Mouse (Mus musculus) neural tube, embryonic 14.5 days (tissue): ENCODE measurements around the gene Sept8. TPM values are rescaled to one million over a fixed set of nuclear protein-coding genes. Genes with fewer than 3 reads are reported as not detected.

Experiments used
- ATAC-seq: fragments of 200-750 bp; cut with Nextera tagmentation; 2 replicates; pipeline ENCODE4 v1.8.0; 2017; ENCODE audit warnings: low read depth, mild to moderate bottlenecking, moderate TSS enrichment, moderate library complexity
- H3K27ac ChIP-seq: fragments of 300-500 bp; sonication (generic); 2 replicates; pipeline ENCODE4 v1.5.1; 2014; ENCODE audit warnings: low read depth, mild to moderate bottlenecking, control low read depth, low read length, moderate library complexity, mixed read lengths
- H3K27me3 ChIP-seq: fragments of 300-500 bp; sonication (generic); 2 replicates; pipeline ENCODE4 v1.6.1; 2014; ENCODE audit warnings: low read length; ENCODE audit not compliant: control insufficient read depth, insufficient read depth
- H3K36me3 ChIP-seq: fragments of 300-500 bp; sonication (generic); 2 replicates; pipeline ENCODE4 v1.6.1; 2014; ENCODE audit warnings: low read length, mixed read lengths; ENCODE audit not compliant: control insufficient read depth, insufficient read depth
- H3K4me1 ChIP-seq: fragments of 300-500 bp; sonication (generic); 2 replicates; pipeline ENCODE4 v1.6.1; 2014; ENCODE audit warnings: low read length; ENCODE audit not compliant: control insufficient read depth, insufficient read depth
- H3K4me2 ChIP-seq: fragments of 300-500 bp; sonication (generic); 2 replicates; pipeline ENCODE4 v1.6.1; 2014; ENCODE audit warnings: mild to moderate bottlenecking, low read depth, low read length, control low read depth
- H3K4me3 ChIP-seq: fragments of 300-500 bp; sonication (generic); 2 replicates; pipeline ENCODE4 v1.5.1; 2014; ENCODE audit warnings: low read depth, low read length, control low read depth, mixed read lengths
- H3K9ac ChIP-seq: fragments of 300-500 bp; sonication (generic); replicated peaks from 2 replicates; pipeline ENCODE4 v1.6.1; 2014; ENCODE audit warnings: low read depth, mild to moderate bottlenecking, control low read depth, low read length, mixed read lengths
- H3K9me3 ChIP-seq: fragments of 300-500 bp; sonication (generic); 2 replicates; pipeline ENCODE4 v1.6.1; 2016; ENCODE audit warnings: low read length; ENCODE audit not compliant: control insufficient read depth
- WGBS: fragments of 180-500 bp; shearing (Covaris S2); extraction: QIAGEN DNeasy Blood & Tissue Kit; methylation state at CpG from one replicate; pipeline ENCODE4 v1.1.7; 2014; 5-methylcytosine and 5-hydroxymethylcytosine counted together
- polyA plus RNA-seq: library from polyadenylated mRNA; unstranded; fragments of >200 nt; fragmentation: Nextera tagmentation; extraction: Ambion mirVana; gene quantifications from 2 replicates; pipeline ENCODE4 v1.2.1, GENCODE M21; 2014

Sept8 gene
- polyA plus RNA-seq, 1 experiment from 2014 or later: 20.5 TPM

GRCm38 (mm10) chr11:53583151-53583550 lies 64.1 kb downstream of the Sept8 start:
- WGBS: 60% methylated on average over 10 of the region's 10 CpGs
- Histone ChIP-seq H3K9me3 (no peaks in the 10 kb centered on the region), H3K4me1 (no peaks in the 10 kb centered on the region), H3K9ac (no peak overlapping the region), H3K27me3 (no peaks in the 10 kb centered on the region), H3K4me3 (no peak overlapping the region), H3K27ac (no peak overlapping the region), H3K4me2 (no peak overlapping the region), H3K36me3 (peaks cover 55% of the 10 kb centered on the region)
- ATAC-seq: no peak

DNA sequence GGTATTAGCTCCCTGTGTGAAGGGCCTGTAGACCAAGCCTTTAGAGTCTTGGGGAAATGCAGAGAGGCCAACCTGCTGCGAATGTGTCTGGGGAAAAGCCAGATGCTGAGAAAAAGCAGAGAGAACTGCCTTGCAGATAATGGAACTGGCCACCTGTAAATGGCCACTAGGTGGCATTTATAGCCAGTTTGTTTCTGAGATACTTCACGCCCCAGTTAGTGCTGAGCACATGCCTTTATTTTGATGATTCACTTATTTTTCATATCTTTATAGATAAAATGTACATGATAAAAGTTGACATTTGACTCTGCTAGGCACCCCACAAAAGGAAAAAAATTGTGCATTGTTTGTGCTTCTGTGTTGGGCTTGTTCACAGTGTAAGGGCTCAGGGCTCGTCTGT lies 65.8 kb downstream of the Sept8 start:
- H3K4me1 ChIP-seq: no peaks in the 10 kb centered on the region
- no peak overlapping the region for H3K9ac ChIP-seq
- H3K36me3 ChIP-seq: peaks cover 60% of the 10 kb centered on the region
- 58% methylated on average over 3 of the region's 3 CpGs for WGBS
- no peaks in the 10 kb centered on the region for H3K27me3 ChIP-seq
- H3K9me3 ChIP-seq: no peaks in the 10 kb centered on the region
- H3K4me3 ChIP-seq: no peak overlapping the region
- no peak overlapping the region for H3K4me2 ChIP-seq
- no peak overlapping the region for H3K27ac ChIP-seq
- ATAC-seq: no peak

GRCm38 (mm10) chr11:53585510-53585909 lies 66.5 kb downstream of the Sept8 start:
- H3K9ac ChIP-seq: no peak overlapping the region
- H3K36me3 ChIP-seq: peaks cover 62% of the 10 kb centered on the region
- H3K27ac ChIP-seq: no peak overlapping the region
- H3K27me3 ChIP-seq: no peaks in the 10 kb centered on the region
- no peak overlapping the region for H3K4me3 ChIP-seq
- no peak overlapping the region for H3K4me2 ChIP-seq
- ATAC-seq: no peak
- no peaks in the 10 kb centered on the region for H3K9me3 ChIP-seq
- no peaks in the 10 kb centered on the region for H3K4me1 ChIP-seq
- WGBS: 96% methylated on average over 6 of the region's 6 CpGs

- WGBS: 89% methylated on average over 8 of the region's 8 CpGs
- no peak overlapping the region for H3K9ac ChIP-seq
- H3K9me3 ChIP-seq: no peaks in the 10 kb centered on the region
- H3K36me3 ChIP-seq: peaks cover 76% of the 10 kb centered on the region
- H3K4me1 ChIP-seq: no peaks in the 10 kb centered on the region
- no peak for ATAC-seq
- H3K4me2 ChIP-seq: no peak overlapping the region
- H3K4me3 ChIP-seq: no peak overlapping the region
- H3K27me3 ChIP-seq: no peaks in the 10 kb centered on the region
- H3K27ac ChIP-seq: no peak overlapping the region
Measured at GRCm38 (mm10) chr11:53588279-53588678, 69.2 kb downstream of the Sept8 start.

GRCm38 (mm10) chr11:53590368-53590768 lies 71.3 kb downstream of the Sept8 start:
- H3K27ac ChIP-seq: no peak overlapping the region
- H3K4me1 ChIP-seq: no peaks in the 10 kb centered on the region
- H3K4me2 ChIP-seq: no peak overlapping the region
- H3K4me3 ChIP-seq: no peak overlapping the region
- H3K27me3 ChIP-seq: no peaks in the 10 kb centered on the region
- WGBS: 48% methylated on average over 15 of the region's 15 CpGs
- H3K36me3 ChIP-seq: peaks cover 71% of the 10 kb centered on the region
- ATAC-seq: no peak
- no peaks in the 10 kb centered on the region for H3K9me3 ChIP-seq
- no peak overlapping the region for H3K9ac ChIP-seq

DNA sequence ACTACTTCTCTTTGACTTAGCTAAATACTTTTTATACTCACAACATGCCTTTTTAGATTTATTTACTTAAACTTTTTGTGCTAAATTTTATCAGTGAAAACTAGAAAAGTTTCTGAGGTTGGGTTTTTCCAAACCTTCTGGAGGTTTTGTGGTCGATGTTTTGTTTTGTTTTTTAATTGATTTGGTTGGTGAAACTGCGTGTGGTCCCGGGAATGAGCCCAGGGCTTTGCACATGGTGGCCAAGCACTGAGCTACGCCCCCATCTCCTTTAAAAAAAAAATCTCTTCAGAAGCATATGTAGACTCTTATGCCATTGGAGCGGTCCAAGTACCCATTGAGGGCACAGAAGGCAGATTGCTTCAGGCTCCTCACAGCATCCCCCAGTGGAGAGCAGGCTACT lies 72.1 kb downstream of the Sept8 start:
- no peak for ATAC-seq
- H3K27ac ChIP-seq: no peak overlapping the region
- WGBS: 95% methylated on average over 5 of the region's 5 CpGs

More for the DNA sequence above, 72.1 kb downstream of the Sept8 start:
- H3K4me2 ChIP-seq: no peak overlapping the region
- H3K36me3 ChIP-seq: peaks cover 67% of the 10 kb centered on the region
- no peaks in the 10 kb centered on the region for H3K27me3 ChIP-seq
- H3K9me3 ChIP-seq: no peaks in the 10 kb centered on the region
- no peak overlapping the region for H3K9ac ChIP-seq
- no peak overlapping the region for H3K4me3 ChIP-seq
- no peaks in the 10 kb centered on the region for H3K4me1 ChIP-seq

Other genes with a start within 250 kb of the Sept8 start
- 51.7 and 53.8 TPM in 2 replicates for gene Hspa4, start 218.8 kb upstream of the Sept8 start, polyA plus RNA-seq
- 16.8 and 18.7 TPM in 2 replicates for gene Zcchc10, start 194.6 kb upstream of the Sept8 start, polyA plus RNA-seq
- gene Aff4, start 168.4 kb upstream of the Sept8 start, polyA plus RNA-seq: 59.2 and 95.0 TPM in 2 replicates
- not detected in 2 replicates for gene Leap2, start 96.1 kb upstream of the Sept8 start, polyA plus RNA-seq
- gene Uqcrq, start 88.4 kb upstream of the Sept8 start, polyA plus RNA-seq: 771 and 826 TPM in 2 replicates
- gene Gdf9, start 88.2 kb upstream of the Sept8 start, polyA plus RNA-seq: 3.4 and 5.3 TPM in 2 replicates
- gene Gm10447, start 62.1 kb upstream of the Sept8 start, polyA plus RNA-seq: 0.14 TPM in 1 of 2 replicates, not detected in the other
- gene Shroom1, start 62.1 kb upstream of the Sept8 start, polyA plus RNA-seq: 1.8 and 2.9 TPM in 2 replicates
- not detected in 2 replicates for gene Gm9837, start 48.8 kb upstream of the Sept8 start, polyA plus RNA-seq
- 0.23 TPM in 1 of 2 replicates, not detected in the other for gene Gm9945, start 39.1 kb upstream of the Sept8 start, polyA plus RNA-seq
- 0.66 and 1.1 TPM in 2 replicates for gene Sowaha, start 39.0 kb upstream of the Sept8 start, polyA plus RNA-seq
- gene Kif3a, start 48.1 kb downstream of the Sept8 start, polyA plus RNA-seq: 280 and 308 TPM in 2 replicates
- 7.6 and 8.1 TPM in 2 replicates for gene Il4, start 99.4 kb downstream of the Sept8 start, polyA plus RNA-seq
- not detected in 2 replicates for gene Il13, start 115.4 kb downstream of the Sept8 start, polyA plus RNA-seq
- 11.2 and 12.0 TPM in 2 replicates for gene Rad50, start 188.1 kb downstream of the Sept8 start, polyA plus RNA-seq
- gene Il5, start 201.5 kb downstream of the Sept8 start, polyA plus RNA-seq: not detected in 2 replicates